Mouse (Mus musculus) midbrain, postnatal 0 days (tissue): ENCODE results near the gene B3gnt2. TPM values are rescaled to one million over a fixed set of nuclear protein-coding genes. Genes with fewer than 3 reads are reported as not detected.

Experiments
- ATAC-seq: fragments of 200-750 bp; cut with Nextera tagmentation; 2 replicates; pipeline ENCODE4 v1.8.0; 2017; ENCODE audit warnings: moderate number of reproducible peaks, mild to moderate bottlenecking, moderate TSS enrichment, moderate library complexity; ENCODE audit not compliant: low FRiP score
- DNase-seq: peaks from one replicate; pipeline ENCODE4 v3.0.0-alpha.2; 2015; ENCODE audit warnings: low spot score
- H3K27ac ChIP-seq: fragments of 300-500 bp; sonication (generic); 2 replicates; pipeline ENCODE4 v1.5.1; 2014; ENCODE audit warnings: low read depth, mild to moderate bottlenecking, low read length, mixed read lengths
- H3K27me3 ChIP-seq: fragments of 300-500 bp; sonication (generic); 2 replicates; pipeline ENCODE4 v1.6.1; 2014; ENCODE audit warnings: low read length, control low read depth, mixed read lengths; ENCODE audit not compliant: insufficient read depth
- H3K36me3 ChIP-seq: fragments of 300-500 bp; sonication (generic); 2 replicates; pipeline ENCODE4 v1.6.1; 2014; ENCODE audit warnings: low read length, control low read depth, mixed read lengths; ENCODE audit not compliant: insufficient read depth
- H3K4me1 ChIP-seq: fragments of 300-500 bp; sonication (generic); 2 replicates; pipeline ENCODE4 v1.6.1; 2014; ENCODE audit warnings: mild to moderate bottlenecking, control low read depth, antibody characterized with exemption, low read length, mixed read lengths; ENCODE audit not compliant: insufficient read depth
- H3K4me2 ChIP-seq: fragments of 300-500 bp; sonication (generic); 2 replicates; pipeline ENCODE4 v1.6.1; 2014; ENCODE audit warnings: low read depth, mild to moderate bottlenecking, low read length, mixed read lengths; ENCODE audit not compliant: poor library complexity, severe bottlenecking
- H3K4me3 ChIP-seq: fragments of 300-500 bp; sonication (generic); 2 replicates; pipeline ENCODE4 v1.5.1; 2014; ENCODE audit warnings: low read depth, mild to moderate bottlenecking, low read length, moderate library complexity
- H3K9ac ChIP-seq: fragments of 300-500 bp; sonication (generic); replicated peaks from 2 replicates; pipeline ENCODE4 v1.6.1; 2014; ENCODE audit warnings: mild to moderate bottlenecking, low read length, moderate library complexity, mixed read lengths; ENCODE audit not compliant: poor library complexity, severe bottlenecking
- H3K9me3 ChIP-seq: fragments of 300-500 bp; sonication (generic); 2 replicates; pipeline ENCODE4 v1.6.1; 2016; ENCODE audit warnings: low read length, control low read depth
- CTCF ChIP-seq: IDR thresholded peaks from 2 replicates; pipeline ENCODE4 v1.5.1; 2016; ENCODE audit warnings: antibody characterized with exemption, mild to moderate bottlenecking
- WGBS: fragments of 180-500 bp; shearing (Covaris S2); extraction: QIAGEN DNeasy Blood & Tissue Kit; methylation state at CpG from one replicate; pipeline ENCODE4 v1.1.7; 2014; 5-methylcytosine and 5-hydroxymethylcytosine counted together
- polyA plus RNA-seq: library from polyadenylated mRNA; unstranded; fragments of >200 nt; fragmentation: Nextera tagmentation; extraction: Ambion mirVana; gene quantifications from 2 replicates; pipeline ENCODE4 v1.2.1, GENCODE M21; 2015
- total RNA-seq: library from RNA; depleted of rRNA; stranded (reverse); fragments of >200 nt; gene quantifications from 2 replicates; pipeline ENCODE4 v1.2.3, GENCODE M21; 2014

Gene B3gnt2
- total and polyA plus RNA-seq, 2 experiments from 2014 or later, result 2.0 to 6.2 TPM

- no peak for DNase-seq
- Histone ChIP-seq H3K4me2 (no peak overlapping the region), H3K4me1 (no peaks in the 10 kb centered on the region), H3K27me3 (no peaks in the 10 kb centered on the region), H3K36me3 (no peaks in the 10 kb centered on the region), H3K4me3 (no peak overlapping the region), H3K9me3 (no peaks in the 10 kb centered on the region), H3K27ac (no peak overlapping the region), H3K9ac (no peak overlapping the region)
- WGBS, result 96% methylated on average over 10 of the region's 10 CpGs
- no peak for ATAC-seq
- no peak for TF ChIP-seq CTCF
These were observed 24.5 kb downstream of the B3gnt2 start for GRCm38 (mm10) chr11:22836269-22836668.

- no peaks in the 10 kb centered on the region for H3K36me3 ChIP-seq
These were observed 28.2 kb downstream of the B3gnt2 start for GRCm38 (mm10) chr11:22832600-22832999.

DNA sequence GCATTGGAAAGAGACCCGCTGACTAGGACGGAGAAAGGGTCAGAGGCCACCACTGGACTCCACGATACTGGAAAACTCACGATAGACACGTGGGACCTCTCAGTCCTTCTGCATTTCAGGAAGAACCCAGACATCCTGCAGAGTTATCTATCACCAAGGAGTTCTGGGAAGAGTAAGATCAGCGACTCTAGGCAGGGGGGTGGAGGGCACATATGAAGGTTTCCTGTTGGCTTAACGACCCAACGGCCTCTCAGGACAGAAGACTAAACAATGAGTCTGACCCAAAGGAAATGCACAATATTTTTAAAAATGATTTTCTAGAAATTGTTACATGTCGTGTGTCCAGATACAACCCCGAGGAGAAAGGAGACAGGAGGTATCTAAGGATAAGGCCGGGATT lies 28.8 kb downstream of the B3gnt2 start:
- Histone ChIP-seq H3K27ac (no peak overlapping the region), H3K4me2 (no peak overlapping the region), H3K4me3 (no peak overlapping the region), H3K9me3 (no peaks in the 10 kb centered on the region), H3K9ac (no peak overlapping the region), H3K36me3 (no peaks in the 10 kb centered on the region), H3K27me3 (no peaks in the 10 kb centered on the region), H3K4me1 (no peaks in the 10 kb centered on the region)
- TF ChIP-seq CTCF, result no peak
- 86% methylated on average over 11 of the region's 11 CpGs for WGBS
- DNase-seq (no peak), ATAC-seq (no peak)

More at GRCm38 (mm10) chr11:22832600-22832999, 28.2 kb downstream of the B3gnt2 start:
- H3K4me3 ChIP-seq, result no peak overlapping the region
- no peak for DNase-seq
- no peak overlapping the region for H3K4me2 ChIP-seq
- no peaks in the 10 kb centered on the region for H3K9me3 ChIP-seq
- H3K9ac ChIP-seq, result no peak overlapping the region
- H3K4me1 ChIP-seq, result no peaks in the 10 kb centered on the region
- no peak for ATAC-seq
- no peaks in the 10 kb centered on the region for H3K27me3 ChIP-seq
- TF ChIP-seq CTCF, result no peak
- H3K27ac ChIP-seq, result no peak overlapping the region
- 86% methylated on average over 4 of the region's 4 CpGs for WGBS

- Histone ChIP-seq H3K27me3 (no peaks in the 10 kb centered on the region), H3K9me3 (no peaks in the 10 kb centered on the region), H3K36me3 (no peaks in the 10 kb centered on the region), H3K4me2 (no peak overlapping the region), H3K9ac (no peak overlapping the region), H3K4me3 (no peak overlapping the region), H3K4me1 (no peaks in the 10 kb centered on the region), H3K27ac (no peak overlapping the region)
- ATAC-seq (no peak), DNase-seq (no peak)
- TF ChIP-seq CTCF, result no peak
- WGBS, result 66% methylated on average over 6 of the region's 6 CpGs
These were observed 30.1 kb downstream of the B3gnt2 start for GRCm38 (mm10) chr11:22830684-22831083.

GRCm38 (mm10) chr11:22830179-22830611 lies 30.6 kb downstream of the B3gnt2 start:
- H3K36me3 ChIP-seq, result no peaks in the 10 kb centered on the region
- ATAC-seq, result no peak
- no peak overlapping the region for H3K9ac ChIP-seq
- H3K4me3 ChIP-seq, result no peak overlapping the region
- H3K9me3 ChIP-seq, result no peaks in the 10 kb centered on the region
- H3K4me1 ChIP-seq, result no peaks in the 10 kb centered on the region
- no peak for DNase-seq
- TF ChIP-seq CTCF, result no peak
- no peak overlapping the region for H3K27ac ChIP-seq
- H3K27me3 ChIP-seq, result no peaks in the 10 kb centered on the region
- 47% methylated on average over 5 of the region's 5 CpGs for WGBS
- H3K4me2 ChIP-seq, result no peak overlapping the region

GRCm38 (mm10) chr11:22828988-22829632 lies 31.7 kb downstream of the B3gnt2 start:
- no peaks in the 10 kb centered on the region for H3K4me1 ChIP-seq
- no peak overlapping the region for H3K4me3 ChIP-seq
- WGBS, result 95% methylated on average over 15 of the region's 15 CpGs
- H3K36me3 ChIP-seq, result no peaks in the 10 kb centered on the region
- H3K4me2 ChIP-seq, result no peak overlapping the region
- H3K9me3 ChIP-seq, result no peaks in the 10 kb centered on the region
- H3K9ac ChIP-seq, result no peak overlapping the region
- DNase-seq (no peak), ATAC-seq (no peak)
- H3K27me3 ChIP-seq, result no peaks in the 10 kb centered on the region
- H3K27ac ChIP-seq, result no peak overlapping the region
- no peak for TF ChIP-seq CTCF
